Mouse (Mus musculus) lung, postnatal 0 days (tissue): ENCODE results near the gene Upk1a. TPM values are rescaled to one million over a fixed set of nuclear protein-coding genes. Genes with fewer than 3 reads are reported as not detected.

Source experiments
- ATAC-seq: fragments of 200-750 bp; cut with Nextera tagmentation; 2 replicates; pipeline ENCODE4 v1.8.0; 2017; ENCODE audit warnings: moderate library complexity
- DNase-seq: peaks from one replicate; pipeline ENCODE4 v3.0.0-alpha.2; 2016; ENCODE audit warnings: low spot score
- H3K27ac ChIP-seq: fragments of 300-500 bp; sonication (generic); 2 replicates; pipeline ENCODE4 v1.5.1; 2014; ENCODE audit warnings: antibody characterized with exemption, mild to moderate bottlenecking, low read length, mixed read lengths
- H3K27me3 ChIP-seq: fragments of 300-500 bp; sonication (generic); replicated peaks from 2 replicates; pipeline ENCODE4 v1.6.1; 2014; ENCODE audit warnings: low read length, mixed read lengths; ENCODE audit not compliant: insufficient read depth
- H3K36me3 ChIP-seq: fragments of 300-500 bp; sonication (generic); 2 replicates; pipeline ENCODE4 v1.6.1; 2014; ENCODE audit warnings: low read length, mixed read lengths; ENCODE audit not compliant: insufficient read depth
- H3K4me1 ChIP-seq: fragments of 300-500 bp; sonication (generic); 2 replicates; pipeline ENCODE4 v1.6.1; 2014; ENCODE audit warnings: antibody characterized with exemption, low read depth, low read length, mixed read lengths; ENCODE audit not compliant: insufficient read depth
- H3K4me2 ChIP-seq: fragments of 300-500 bp; sonication (generic); replicated peaks from 2 replicates; pipeline ENCODE4 v1.6.1; 2014; ENCODE audit warnings: low read depth, mild to moderate bottlenecking, low read length, moderate library complexity, mixed read lengths
- H3K4me3 ChIP-seq: fragments of 300-500 bp; sonication (generic); 2 replicates; pipeline ENCODE4 v1.5.1; 2014; ENCODE audit warnings: low read depth, low read length
- H3K9ac ChIP-seq: fragments of 300-500 bp; sonication (generic); replicated peaks from 2 replicates; pipeline ENCODE4 v1.6.1; 2014; ENCODE audit warnings: low read depth, mild to moderate bottlenecking
- H3K9me3 ChIP-seq: fragments of 300-500 bp; sonication (generic); 2 replicates; pipeline ENCODE4 v1.6.1; 2016; ENCODE audit warnings: low read length, mixed read lengths
- CTCF ChIP-seq: IDR thresholded peaks from 2 replicates; pipeline ENCODE4 v1.5.1; 2016; ENCODE audit warnings: antibody characterized with exemption, mild to moderate bottlenecking
- EP300 ChIP-seq: IDR thresholded peaks from 2 replicates; pipeline ENCODE4 v1.6.1; 2016; ENCODE audit warnings: antibody characterized with exemption, mild to moderate bottlenecking, control low read depth
- WGBS: fragments of 180-500 bp; shearing (Covaris S2); extraction: QIAGEN DNeasy Blood & Tissue Kit; methylation state at CpG from one replicate; pipeline ENCODE4 v1.1.7; 2014; 5-methylcytosine and 5-hydroxymethylcytosine counted together
- polyA plus RNA-seq: library from polyadenylated mRNA; unstranded; fragments of >200 nt; fragmentation: Nextera tagmentation; extraction: Ambion mirVana; gene quantifications from 2 replicates; pipeline ENCODE4 v1.2.1, GENCODE M21; 2015

Gene Upk1a
- polyA plus RNA-seq, 1 experiment from 2014 or later = 11.2 TPM

DNA sequence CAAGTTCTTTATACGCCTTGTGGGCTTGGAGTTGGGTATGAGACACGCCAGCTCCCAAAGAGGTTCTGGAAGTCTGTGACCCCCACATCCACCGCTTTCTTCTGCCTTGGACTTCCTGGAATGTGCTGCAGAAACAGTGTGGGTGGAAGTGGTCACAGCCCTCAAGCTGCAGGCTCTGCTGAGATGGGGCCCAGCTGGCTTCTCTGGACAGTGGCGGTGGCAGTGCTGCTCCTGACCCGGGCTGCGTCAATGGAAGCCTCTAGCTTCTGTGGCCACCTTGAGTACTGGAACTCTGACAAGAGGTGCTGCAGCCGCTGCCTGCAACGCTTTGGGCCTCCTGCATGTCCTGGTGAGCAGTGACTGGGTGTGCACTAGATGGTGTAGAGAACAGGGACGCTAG is 46.6 kb downstream of the Upk1a start:
- ATAC-seq (no peak), DNase-seq (no peak)
- Histone ChIP-seq H3K27me3 (no peaks in the 10 kb centered on the region), H3K4me1 (peaks cover 3% of the 10 kb centered on the region; the same call in 1 of the 2 replicates), H3K27ac (no peak overlapping the region), H3K4me2 (no peak overlapping the region), H3K36me3 (peaks cover 24% of the 10 kb centered on the region), H3K9me3 (no peaks in the 10 kb centered on the region), H3K4me3 (no peak overlapping the region), H3K9ac (no peak overlapping the region)
- TF ChIP-seq CTCF (no peak), EP300 (no peak)
- 70% methylated on average over 9 of the region's 9 CpGs for WGBS

DNA sequence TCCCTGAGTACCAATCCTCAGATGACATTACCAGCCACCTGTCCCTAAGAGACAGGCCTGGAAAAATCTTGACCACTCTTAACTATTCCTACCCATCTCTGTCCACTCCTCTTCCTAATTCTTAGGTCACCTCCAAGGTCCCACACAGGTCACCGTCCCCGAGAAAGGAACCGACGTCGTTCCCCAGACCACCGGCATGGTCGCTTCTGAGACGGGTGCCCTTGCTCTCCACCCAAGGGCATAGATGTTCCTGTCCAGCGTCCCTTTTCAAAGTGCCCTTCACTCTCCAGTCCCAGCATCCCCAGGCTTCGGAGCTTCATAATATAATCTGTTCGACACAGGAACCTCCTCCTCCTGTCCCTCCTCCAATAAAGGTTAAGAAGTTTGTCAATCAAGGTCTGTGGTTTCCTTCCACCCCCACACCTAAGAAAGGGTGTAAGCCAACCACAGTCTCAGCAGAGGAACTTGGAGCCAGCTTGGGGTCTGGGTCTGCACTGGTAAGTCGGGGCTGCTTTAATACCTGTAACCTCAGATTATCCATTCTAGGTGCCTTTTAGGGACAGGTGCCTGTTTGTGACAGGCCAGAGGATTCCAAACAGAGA is 47.6 kb downstream of the Upk1a start, which contains the start of gene Igflr1:
Gene Igflr1 (plus strand): TSS at position 458 of the 602 bp plus-strand sequence.
- Histone ChIP-seq H3K4me3 (no peak within 1 kb of the TSS), H3K4me2 (no peak within 1 kb of the TSS), H3K4me1 (peaks cover 3% of the 10 kb centered on the region; the same call in 1 of the 2 replicates), H3K9ac (no peak within 1 kb of the TSS), H3K9me3 (no peaks in the 10 kb centered on the region), H3K27me3 (no peaks in the 10 kb centered on the region), H3K36me3 (peaks cover 24% of the 10 kb centered on the region), H3K27ac (no peak within 1 kb of the TSS)
- WGBS = 94% methylated on average over 12 of the region's 12 CpGs
- ATAC-seq (no peak), DNase-seq (no peak)
- no peak for TF ChIP-seq CTCF
- no peak for TF ChIP-seq EP300

DNA sequence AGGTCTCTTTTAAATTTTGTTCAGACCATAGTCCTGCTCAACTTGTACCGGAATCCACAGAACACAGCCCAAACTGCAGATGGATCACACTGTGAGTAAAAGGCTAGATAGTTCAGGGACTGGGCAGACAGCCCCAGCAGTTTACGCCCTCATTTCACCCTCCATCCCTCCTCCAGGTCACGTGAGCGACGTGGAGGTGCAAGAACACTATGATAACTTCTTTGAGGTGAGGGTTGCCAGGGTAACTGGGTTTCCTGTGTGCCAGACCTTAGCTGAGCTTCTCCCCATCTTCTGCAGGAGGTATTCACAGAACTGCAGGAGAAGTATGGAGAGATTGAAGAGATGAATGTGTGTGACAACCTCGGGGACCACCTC is 48.8 kb downstream of the Upk1a start:
- Histone ChIP-seq H3K27ac (peak overlapping the region; percentile 95; the same call in 1 of the 2 replicates), H3K27me3 (no peaks in the 10 kb centered on the region), H3K4me1 (peaks cover 6% of the 10 kb centered on the region; the same call in 1 of the 2 replicates), H3K9ac (peak overlapping the region; percentile 73), H3K9me3 (no peaks in the 10 kb centered on the region), H3K4me3 (peak overlapping the region; percentile 81), H3K36me3 (peaks cover 13% of the 10 kb centered on the region), H3K4me2 (peak overlapping the region; percentile 72)
- no peak for ATAC-seq
- WGBS = 19% methylated on average over 6 of the region's 6 CpGs
- TF ChIP-seq CTCF (no peak), EP300 (no peak)
- no peak for DNase-seq

DNA sequence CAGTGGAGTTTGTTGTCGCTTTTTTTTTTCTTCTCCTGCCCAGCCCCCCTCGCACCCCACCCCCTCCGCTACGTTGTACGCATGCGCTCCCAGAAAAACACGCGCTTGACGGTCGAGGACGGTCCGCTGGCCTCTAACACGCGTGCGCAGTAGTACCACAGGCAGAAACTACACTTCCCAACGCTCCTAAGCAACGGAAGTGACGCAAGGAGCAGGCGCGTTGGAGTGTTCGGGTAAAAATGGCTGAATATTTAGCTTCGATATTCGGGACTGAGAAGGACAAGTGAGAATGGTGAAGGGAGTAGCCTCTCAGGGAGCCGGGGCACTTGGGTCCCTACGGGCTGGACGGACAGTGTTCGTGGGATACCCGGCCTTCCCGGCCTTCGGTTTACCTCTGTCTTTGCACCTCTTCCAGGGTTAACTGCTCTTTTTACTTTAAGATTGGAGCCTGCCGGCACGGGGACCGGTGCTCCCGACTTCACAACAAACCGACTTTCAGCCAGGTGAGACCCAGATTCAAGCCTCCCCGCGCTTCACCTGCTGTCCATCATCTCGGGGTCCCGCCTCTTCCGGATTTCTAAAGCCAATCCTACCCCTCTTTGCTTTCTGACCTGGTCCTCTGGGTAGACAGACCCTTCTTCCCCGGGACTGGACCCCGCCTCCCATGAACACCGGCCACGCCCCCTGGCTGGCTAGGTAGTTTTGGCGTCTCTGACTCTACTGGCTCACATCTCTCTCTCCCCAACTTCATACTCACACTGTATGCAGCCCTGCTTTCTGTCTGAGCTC is 49.3 kb downstream of the Upk1a start, which contains the start of the genes U2af1l4, Gm49396 and Psenen:
Gene U2af1l4 (plus strand): TSS at position 185 of the 789 bp plus-strand sequence.
Gene Gm49396 (plus strand): TSS at position 228 of the 789 bp plus-strand sequence.
Gene Psenen (minus strand): TSS at position 511 of the 789 bp plus-strand sequence.
- TF ChIP-seq CTCF = peak; percentile 5; the same call in 1 of the 2 replicates
- no peak for TF ChIP-seq EP300
- Histone ChIP-seq H3K9ac (peak within 1 kb of the TSS; percentile 73), H3K4me3 (peak within 1 kb of the TSS; percentile 81), H3K36me3 (peaks cover 7% of the 10 kb centered on the region; the same call in 1 of the 2 replicates), H3K9me3 (no peaks in the 10 kb centered on the region), H3K4me2 (peak within 1 kb of the TSS; percentile 72), H3K27ac (peak within 1 kb of the TSS; percentile 95), H3K27me3 (no peaks in the 10 kb centered on the region), H3K4me1 (peaks cover 12% of the 10 kb centered on the region; the same call in 1 of the 2 replicates)
- ATAC-seq (peak; percentile 88), DNase-seq (peak; percentile 99)
- WGBS = 2% methylated on average over 45 of the region's 45 CpGs

DNA sequence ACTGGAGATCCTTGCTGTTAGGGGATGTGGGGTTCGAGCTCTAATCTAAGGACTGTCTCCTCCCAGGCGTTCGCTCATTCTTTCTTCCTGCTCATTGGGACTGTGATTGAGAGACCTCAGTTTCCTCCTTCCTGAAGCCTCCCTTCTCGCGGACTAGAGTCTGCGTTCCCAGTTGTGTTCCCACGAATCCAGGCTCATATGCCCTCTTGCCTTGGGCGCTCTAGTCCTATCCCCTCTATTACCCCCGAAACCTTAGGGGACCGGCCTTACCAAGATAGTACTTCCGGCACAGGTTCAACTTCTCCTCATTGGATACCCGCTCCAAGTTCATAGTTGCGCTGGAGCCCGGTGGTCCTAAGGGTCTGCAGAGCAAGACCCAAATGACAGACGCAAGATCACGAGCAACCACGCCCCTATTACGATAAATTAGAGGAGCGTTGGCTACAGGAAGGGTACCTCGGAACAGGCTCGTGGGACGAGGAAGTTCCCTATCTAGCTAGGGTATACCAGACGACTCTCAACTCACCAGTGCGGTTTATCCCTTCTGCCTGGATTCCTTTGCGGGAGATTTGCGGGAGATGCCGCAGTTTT is 50.0 kb downstream of the Upk1a start:
- Histone ChIP-seq H3K36me3 (peaks cover 5% of the 10 kb centered on the region; the same call in 1 of the 2 replicates), H3K4me3 (peak overlapping the region; percentile 81), H3K4me2 (peak overlapping the region; percentile 72), H3K27ac (peak overlapping the region; percentile 68), H3K4me1 (peaks cover 12% of the 10 kb centered on the region; the same call in 1 of the 2 replicates), H3K9me3 (no peaks in the 10 kb centered on the region), H3K27me3 (no peaks in the 10 kb centered on the region), H3K9ac (peak overlapping the region; percentile 73)
- no peak for TF ChIP-seq EP300
- no peak for TF ChIP-seq CTCF
- DNase-seq (peak; percentile 36), ATAC-seq (no peak)
- WGBS = under 1% methylated on average over 27 of the region's 27 CpGs

DNA sequence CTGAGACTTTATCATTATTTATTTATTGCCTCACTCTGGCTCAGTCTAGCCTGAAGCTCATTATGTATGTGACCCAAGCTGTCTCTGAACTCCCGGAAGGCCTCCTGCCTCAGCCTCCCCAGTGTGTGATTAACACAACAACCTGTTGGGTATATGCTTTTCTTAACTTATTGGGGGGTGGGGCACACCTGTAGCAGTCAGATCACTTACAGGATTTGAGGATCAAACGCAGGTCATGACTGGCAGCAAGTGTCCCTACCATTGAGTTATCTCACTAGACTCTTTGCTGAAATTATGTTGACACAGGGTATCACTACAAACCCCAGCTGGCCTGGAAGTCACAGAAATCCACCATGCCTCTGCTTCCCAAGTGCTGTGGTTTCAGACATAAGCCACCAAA is 52.4 kb downstream of the Upk1a start:
- no peak overlapping the region for H3K4me3 ChIP-seq
- TF ChIP-seq EP300 (no peak), CTCF (no peak)
- H3K9ac ChIP-seq = no peak overlapping the region

More for the DNA sequence above, 52.4 kb downstream of the Upk1a start:
- H3K4me2 ChIP-seq = no peak overlapping the region; the same call in 1 of the 2 replicates
- no peak overlapping the region for H3K27ac ChIP-seq
- no peaks in the 10 kb centered on the region for H3K9me3 ChIP-seq
- peaks cover 12% of the 10 kb centered on the region; the same call in 1 of the 2 replicates for H3K4me1 ChIP-seq
- WGBS = 61% methylated on average over 2 of the region's 2 CpGs
- DNase-seq = peak; percentile 15
- H3K36me3 ChIP-seq = peaks cover 15% of the 10 kb centered on the region
- no peaks in the 10 kb centered on the region for H3K27me3 ChIP-seq
- ATAC-seq = no peak
